Mouse (Mus musculus) intestine, postnatal 0 days (tissue): ENCODE measurements around the gene Zfp316. TPM values are rescaled to one million over a fixed set of nuclear protein-coding genes. Genes with fewer than 3 reads are reported as not detected.

ENCODE experiments used
- ATAC-seq: fragments of 200-750 bp; cut with Nextera tagmentation; 2 replicates; pipeline ENCODE4 v1.8.0; 2017; ENCODE audit warnings: mild to moderate bottlenecking, moderate TSS enrichment, moderate library complexity
- H3K27ac ChIP-seq: fragments of 300-500 bp; sonication (generic); 2 replicates; pipeline ENCODE4 v1.5.1; 2014; ENCODE audit warnings: mild to moderate bottlenecking, low read depth, low read length, moderate library complexity
- H3K27me3 ChIP-seq: fragments of 300-500 bp; sonication (generic); replicated peaks from 2 replicates; pipeline ENCODE4 v1.6.1; 2014; ENCODE audit warnings: low read length, mixed read lengths; ENCODE audit not compliant: control insufficient read depth, insufficient read depth
- H3K36me3 ChIP-seq: fragments of 300-500 bp; sonication (generic); 2 replicates; pipeline ENCODE4 v1.6.1; 2014; ENCODE audit warnings: mild to moderate bottlenecking, moderate library complexity; ENCODE audit not compliant: control insufficient read depth, insufficient read depth
- H3K4me1 ChIP-seq: fragments of 300-500 bp; sonication (generic); replicated peaks from 2 replicates; pipeline ENCODE4 v1.6.1; 2014; ENCODE audit warnings: antibody characterized with exemption, low read length, mixed read lengths; ENCODE audit not compliant: control insufficient read depth, insufficient read depth
- H3K4me2 ChIP-seq: fragments of 300-500 bp; sonication (generic); replicated peaks from 2 replicates; pipeline ENCODE4 v1.6.1; 2014; ENCODE audit warnings: low read depth, mild to moderate bottlenecking, moderate library complexity
- H3K4me3 ChIP-seq: fragments of 300-500 bp; sonication (generic); 2 replicates; pipeline ENCODE4 v1.5.1; 2014; ENCODE audit warnings: low read depth, low read length
- H3K9ac ChIP-seq: fragments of 300-500 bp; sonication (generic); 2 replicates; pipeline ENCODE4 v1.6.1; 2014; ENCODE audit warnings: mild to moderate bottlenecking, low read depth, low read length
- H3K9me3 ChIP-seq: fragments of 300-500 bp; sonication (generic); 2 replicates; pipeline ENCODE4 v1.6.1; 2016; ENCODE audit warnings: mixed run types; ENCODE audit not compliant: control insufficient read depth
- CTCF ChIP-seq: sonication (generic); IDR thresholded peaks from 2 replicates; pipeline ENCODE4 v1.5.1; 2016; ENCODE audit warnings: low read depth, mild to moderate bottlenecking, control low read depth, antibody characterized with exemption, moderate library complexity
- WGBS: fragments of 180-500 bp; shearing (Covaris S2); extraction: QIAGEN DNeasy Blood & Tissue Kit; methylation state at CpG from one replicate; pipeline ENCODE4 v1.1.7; 2014; 5-methylcytosine and 5-hydroxymethylcytosine counted together
- polyA plus RNA-seq: library from polyadenylated mRNA; unstranded; fragments of >200 nt; fragmentation: Nextera tagmentation; extraction: Ambion mirVana; gene quantifications from 2 replicates; pipeline ENCODE4 v1.2.1, GENCODE M21; 2015

Zfp316 gene
- polyA plus RNA-seq, result 0.81 and 0.86 TPM in 2 replicates

DNA sequence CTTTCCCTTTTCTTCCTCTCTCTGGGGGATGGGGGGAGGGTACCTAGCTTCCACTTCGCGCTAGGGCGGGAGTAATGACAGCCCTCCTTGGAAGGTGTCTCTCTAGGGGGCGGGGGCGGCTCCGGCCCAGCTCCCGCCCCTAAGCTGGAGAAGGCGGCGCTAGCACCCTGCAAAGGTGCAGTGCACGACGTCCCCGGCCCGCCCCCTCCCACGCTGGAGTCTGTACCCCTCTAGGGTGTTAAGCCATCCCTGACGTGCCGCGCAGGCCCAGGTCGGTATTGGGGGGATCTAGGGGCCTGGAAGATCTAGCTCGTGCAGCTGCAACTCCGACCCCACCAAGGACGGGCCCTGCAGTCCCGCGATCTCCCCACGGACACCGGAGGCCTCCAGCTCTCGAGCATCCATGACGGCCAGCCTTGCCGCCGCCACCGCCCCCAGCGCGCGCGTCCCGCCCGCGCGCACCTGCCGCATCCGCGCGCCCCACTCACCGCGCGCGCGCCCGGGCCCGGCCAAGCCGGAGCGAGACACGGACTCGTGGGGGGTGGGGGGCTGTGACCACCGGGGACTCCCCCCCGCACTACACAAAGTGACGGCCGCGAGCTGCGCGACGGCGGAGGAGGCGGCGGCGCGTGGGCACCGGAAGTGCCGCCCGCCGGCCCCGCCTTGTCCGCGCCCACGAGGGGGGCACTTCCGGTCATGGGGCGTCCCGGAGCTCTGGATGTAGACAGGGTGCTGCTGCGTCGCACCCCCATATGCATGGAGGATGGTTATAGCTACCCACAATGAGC lies at the start of gene Zfp316:
TSS of gene Zfp316 (minus strand) at position 660 of the 788 bp plus-strand sequence.
- Histone ChIP-seq H3K36me3 (no peaks in the 10 kb centered on the region; the same call in 1 of the 2 replicates), H3K4me3 (peak within 1 kb of the TSS; percentile 94), H3K9me3 (no peaks in the 10 kb centered on the region), H3K27ac (no peak within 1 kb of the TSS; the same call in 1 of the 2 replicates), H3K4me2 (peak within 1 kb of the TSS; percentile 98), H3K4me1 (0 out of 2 replicates have a peak, but pooled peaks cover 3% of the 10 kb centered on the region), H3K27me3 (no peaks in the 10 kb centered on the region), H3K9ac (peak within 1 kb of the TSS; percentile 68)
- peak; percentile 70 for ATAC-seq
- under 1% methylated on average over 68 of the region's 79 CpGs for WGBS
- 0 out of 2 replicates have a peak, but pooled peaks have one; percentile 9 for TF ChIP-seq CTCF

DNA sequence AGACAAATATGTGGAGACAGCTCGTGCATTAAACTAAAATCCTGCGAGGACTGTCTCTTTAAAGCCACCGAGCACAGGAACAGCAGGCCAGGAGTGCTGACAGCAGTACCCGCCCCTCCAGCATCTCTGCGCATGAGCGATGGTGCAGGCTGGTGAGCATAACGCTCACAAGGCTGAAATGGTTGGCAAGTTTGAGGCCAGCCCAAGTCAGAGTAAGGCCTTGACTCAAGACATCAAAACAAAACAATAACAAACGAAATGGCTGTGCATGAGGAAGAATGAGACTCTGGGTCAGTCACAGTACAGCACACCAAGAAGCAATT lies 47.4 kb upstream of the Zfp316 start:
- 89% methylated on average over 8 of the region's 8 CpGs for WGBS

GRCm38 (mm10) chr5:143316605-143317287 lies 46.9 kb upstream of the Zfp316 start:
- no peak for TF ChIP-seq CTCF
- Histone ChIP-seq H3K4me2 (no peak overlapping the region), H3K27me3 (no peaks in the 10 kb centered on the region), H3K4me3 (no peak overlapping the region), H3K27ac (no peak overlapping the region), H3K9ac (no peak overlapping the region), H3K36me3 (peaks cover 61% of the 10 kb centered on the region), H3K4me1 (no peaks in the 10 kb centered on the region), H3K9me3 (no peaks in the 10 kb centered on the region)
- no peak for ATAC-seq
- 86% methylated on average over 5 of the region's 5 CpGs for WGBS

More for the DNA sequence above, 47.4 kb upstream of the Zfp316 start:
- peaks cover 63% of the 10 kb centered on the region for H3K36me3 ChIP-seq
- ATAC-seq, result no peak
- no peak overlapping the region for H3K27ac ChIP-seq
- no peaks in the 10 kb centered on the region for H3K27me3 ChIP-seq
- no peak for TF ChIP-seq CTCF
- H3K4me2 ChIP-seq, result no peak overlapping the region
- H3K4me1 ChIP-seq, result no peaks in the 10 kb centered on the region
- no peak overlapping the region for H3K4me3 ChIP-seq
- no peaks in the 10 kb centered on the region for H3K9me3 ChIP-seq
- no peak overlapping the region for H3K9ac ChIP-seq

DNA sequence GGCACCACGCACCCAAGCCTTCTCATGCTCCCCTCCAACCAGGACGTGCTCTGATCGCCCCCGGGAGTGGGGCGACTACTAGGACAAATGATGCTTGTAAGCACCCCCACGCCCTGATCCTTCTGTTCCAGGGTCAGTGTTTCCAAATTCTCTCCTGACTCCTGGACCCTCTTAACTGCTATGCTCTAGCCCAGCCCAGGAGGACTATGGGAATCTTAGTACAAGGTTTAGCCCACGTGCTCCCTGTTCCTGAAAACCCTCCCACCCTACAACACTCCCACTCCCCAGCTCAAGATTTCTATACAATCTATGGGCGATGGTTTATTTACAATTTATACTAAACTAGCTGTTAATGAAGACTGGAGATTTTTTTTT lies 45.7 kb upstream of the Zfp316 start:
- Histone ChIP-seq H3K9me3 (no peaks in the 10 kb centered on the region), H3K4me3 (peak overlapping the region; percentile 83), H3K4me1 (no peaks in the 10 kb centered on the region), H3K9ac (peak overlapping the region; percentile 95; the same call in 1 of the 2 replicates), H3K27ac (no peak overlapping the region), H3K36me3 (peaks cover 60% of the 10 kb centered on the region), H3K27me3 (no peaks in the 10 kb centered on the region), H3K4me2 (peak overlapping the region; percentile 94)
- 15% methylated on average over 8 of the region's 8 CpGs for WGBS
- ATAC-seq, result 0 out of 2 replicates have a peak, but pooled peaks have one; percentile 1
- TF ChIP-seq CTCF, result no peak

DNA sequence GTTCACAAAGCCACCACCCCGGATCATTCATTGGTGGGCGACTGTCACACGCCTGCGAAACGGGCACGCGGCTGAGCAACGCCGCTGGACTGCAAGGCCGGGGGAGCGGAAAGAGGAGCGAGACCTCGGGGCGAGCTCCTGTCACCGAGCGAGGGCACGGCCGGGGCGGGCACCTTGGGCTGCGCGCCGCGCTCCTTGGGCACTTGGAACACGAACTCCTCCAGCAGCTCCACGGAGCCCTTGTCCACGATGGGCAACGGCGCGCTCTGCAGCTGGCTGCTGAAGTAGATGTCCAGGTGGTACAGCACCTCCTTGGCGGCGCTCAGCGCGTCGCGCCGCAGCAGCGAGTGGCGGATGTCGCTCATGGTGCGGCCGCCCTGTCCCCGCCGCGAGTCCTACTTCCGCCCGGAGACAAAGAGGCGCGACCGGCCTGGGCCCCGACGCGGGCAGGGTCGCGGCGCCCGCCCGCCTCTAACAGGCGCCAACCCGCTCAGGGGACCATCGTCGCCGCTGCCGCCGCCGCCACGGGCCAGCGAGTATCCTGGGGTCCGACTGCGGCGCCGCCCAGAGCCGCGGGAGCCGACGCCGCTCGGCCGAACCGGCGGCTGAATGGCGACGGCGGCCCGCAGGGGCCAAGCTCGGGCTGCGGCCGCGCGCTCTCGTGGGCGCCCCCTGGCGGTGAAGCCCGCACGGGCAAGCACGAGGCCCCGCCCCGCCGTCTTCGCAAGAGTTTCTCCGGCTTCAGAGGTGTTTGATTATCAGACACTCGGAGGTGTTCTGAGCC lies 45.1 kb upstream of the Zfp316 start, which contains the start of gene E130309D02Rik:
TSS of gene E130309D02Rik (minus strand) at position 631 of the 784 bp plus-strand sequence.
- Histone ChIP-seq H3K9ac (peak within 1 kb of the TSS; percentile 95), H3K4me3 (peak within 1 kb of the TSS; percentile 83), H3K4me2 (peak within 1 kb of the TSS; percentile 94), H3K27me3 (no peaks in the 10 kb centered on the region), H3K9me3 (no peaks in the 10 kb centered on the region), H3K27ac (peak within 1 kb of the TSS; percentile 87), H3K4me1 (no peaks in the 10 kb centered on the region), H3K36me3 (peaks cover 60% of the 10 kb centered on the region)
- ATAC-seq, result peak; percentile 84
- 0% methylated on average over 101 of the region's 101 CpGs for WGBS
- peak; percentile 87 for TF ChIP-seq CTCF
